Mouse (Mus musculus): ENCODE results near the gene Spock1.

DNA sequence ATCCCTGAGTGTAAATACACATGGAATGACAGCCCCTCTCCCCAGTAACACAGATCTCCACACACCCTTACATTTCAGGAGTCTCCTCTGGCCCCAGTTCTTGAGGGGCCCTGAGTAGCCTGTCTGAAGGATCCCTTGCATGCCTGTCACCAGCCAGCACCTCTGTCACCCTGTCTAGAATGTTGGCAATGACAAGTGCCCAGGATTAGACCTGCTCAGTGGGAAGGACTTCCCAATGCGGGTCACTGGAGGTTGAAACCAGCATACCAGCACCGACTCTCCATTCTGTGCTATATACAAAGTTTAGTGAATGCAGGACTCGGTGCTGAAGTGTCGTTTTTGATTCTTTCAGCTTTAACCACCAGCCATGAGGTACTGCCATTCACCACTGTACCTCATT is 266.5 kb downstream of the Spock1 start:
- TF ChIP-seq GATA1 (IDR thresholded peaks at IDR 0.05; ENCODE audit: low read length) (no peak), TAL1 (IDR thresholded peaks at IDR 0.05; ENCODE audit: low read length) (no peak)

Data from erythroblast, embryonic 14.5 days (primary cell).